Mouse (Mus musculus): ENCODE data around the gene Atxn2. TPM values are rescaled to one million over a fixed set of nuclear protein-coding genes. Genes with fewer than 3 reads are reported as not detected.

The Atxn2 gene
- polyA plus RNA-seq, 1 experiment: 111 TPM

GRCm38 (mm10) chr5:121761459-121761858 lies 50.3 kb downstream of the Atxn2 start:
- no peak overlapping the region for H3K27ac ChIP-seq (ENCODE audit: insufficient read depth, low read depth, low read length)
- no peaks in the 10 kb centered on the region for H3K27me3 ChIP-seq (replicated peaks; ENCODE audit: control insufficient read depth, insufficient read depth, low read length)
- DNase-seq: peak; percentile 23
- WGBS: 60% methylated on average over 7 of the region's 7 CpGs
- H3K4me1 ChIP-seq (ENCODE audit: control insufficient read depth, insufficient read depth, low read length): peaks cover 10% of the 10 kb centered on the region; the same call in 1 of the 2 replicates
- H3K4me3 ChIP-seq (ENCODE audit: insufficient read depth, low read depth, low read length): no peak overlapping the region
- TF ChIP-seq POLR2A (IDR thresholded peaks at IDR 0.05; ENCODE audit: low read depth, low read length) (no peak), CTCF (conservative IDR thresholded peaks at IDR 0.05; ENCODE audit: insufficient read depth, insufficient read length, low read depth, low read length) (no peak)
- H3K36me3 ChIP-seq (ENCODE audit: control insufficient read depth, insufficient read depth, low read length): peaks cover 5% of the 10 kb centered on the region

- no peak for TF ChIP-seq POLR2A (IDR thresholded peaks at IDR 0.05; ENCODE audit: low read depth, low read length)
- no peak for TF ChIP-seq CTCF (conservative IDR thresholded peaks at IDR 0.05; ENCODE audit: insufficient read depth, insufficient read length, low read depth, low read length)
- Histone ChIP-seq H3K27ac (ENCODE audit: insufficient read depth, low read depth, low read length) (no peak overlapping the region), H3K4me3 (ENCODE audit: insufficient read depth, low read depth, low read length) (no peak overlapping the region), H3K36me3 (ENCODE audit: control insufficient read depth, insufficient read depth, low read length) (peaks cover 5% of the 10 kb centered on the region), H3K27me3 (replicated peaks; ENCODE audit: control insufficient read depth, insufficient read depth, low read length) (no peaks in the 10 kb centered on the region), H3K4me1 (ENCODE audit: control insufficient read depth, insufficient read depth, low read length) (peaks cover 10% of the 10 kb centered on the region; the same call in 1 of the 2 replicates)
- no peak for DNase-seq
- WGBS: 46% methylated on average over 6 of the region's 6 CpGs
Measured at GRCm38 (mm10) chr5:121762949-121763348, 51.8 kb downstream of the Atxn2 start.

GRCm38 (mm10) chr5:121765020-121765419 lies 53.9 kb downstream of the Atxn2 start:
- Histone ChIP-seq H3K4me3 (ENCODE audit: insufficient read depth, low read depth, low read length) (no peak overlapping the region), H3K27ac (ENCODE audit: insufficient read depth, low read depth, low read length) (no peak overlapping the region), H3K36me3 (ENCODE audit: control insufficient read depth, insufficient read depth, low read length) (peaks cover 3% of the 10 kb centered on the region), H3K27me3 (replicated peaks; ENCODE audit: control insufficient read depth, insufficient read depth, low read length) (no peaks in the 10 kb centered on the region), H3K4me1 (ENCODE audit: control insufficient read depth, insufficient read depth, low read length) (peaks cover 10% of the 10 kb centered on the region; the same call in 1 of the 2 replicates)
- WGBS: 56% methylated on average over 2 of the region's 2 CpGs
- TF ChIP-seq CTCF (conservative IDR thresholded peaks at IDR 0.05; ENCODE audit: insufficient read depth, insufficient read length, low read depth, low read length): no peak
- no peak for TF ChIP-seq POLR2A (IDR thresholded peaks at IDR 0.05; ENCODE audit: low read depth, low read length)
- no peak for DNase-seq

- 75% methylated on average over 4 of the region's 4 CpGs for WGBS
- Histone ChIP-seq H3K27me3 (replicated peaks; ENCODE audit: control insufficient read depth, insufficient read depth, low read length) (no peaks in the 10 kb centered on the region), H3K27ac (ENCODE audit: insufficient read depth, low read depth, low read length) (no peak overlapping the region), H3K4me1 (ENCODE audit: control insufficient read depth, insufficient read depth, low read length) (peaks cover 8% of the 10 kb centered on the region; the same call in 1 of the 2 replicates), H3K36me3 (ENCODE audit: control insufficient read depth, insufficient read depth, low read length) (peaks cover 2% of the 10 kb centered on the region; the same call in 1 of the 2 replicates), H3K4me3 (ENCODE audit: insufficient read depth, low read depth, low read length) (no peak overlapping the region)
- DNase-seq: no peak
- TF ChIP-seq POLR2A (IDR thresholded peaks at IDR 0.05; ENCODE audit: low read depth, low read length) (no peak), CTCF (conservative IDR thresholded peaks at IDR 0.05; ENCODE audit: insufficient read depth, insufficient read length, low read depth, low read length) (0 out of 2 replicates have a peak, but pooled peaks have one; percentile 10)
Measured at GRCm38 (mm10) chr5:121766038-121766773, 55.1 kb downstream of the Atxn2 start.

- 73% methylated on average over 2 of the region's 2 CpGs for WGBS
- peaks cover 2% of the 10 kb centered on the region; the same call in 1 of the 2 replicates for H3K36me3 ChIP-seq (ENCODE audit: control insufficient read depth, insufficient read depth, low read length)
- TF ChIP-seq CTCF (conservative IDR thresholded peaks at IDR 0.05; ENCODE audit: insufficient read depth, insufficient read length, low read depth, low read length): no peak
- TF ChIP-seq POLR2A (IDR thresholded peaks at IDR 0.05; ENCODE audit: low read depth, low read length): no peak
- H3K27me3 ChIP-seq (replicated peaks; ENCODE audit: control insufficient read depth, insufficient read depth, low read length): no peaks in the 10 kb centered on the region
- no peak for DNase-seq
- H3K27ac ChIP-seq (ENCODE audit: insufficient read depth, low read depth, low read length): no peak overlapping the region
- H3K4me3 ChIP-seq (ENCODE audit: insufficient read depth, low read depth, low read length): no peak overlapping the region
- peaks cover 3% of the 10 kb centered on the region; the same call in 1 of the 2 replicates for H3K4me1 ChIP-seq (ENCODE audit: control insufficient read depth, insufficient read depth, low read length)
Measured at GRCm38 (mm10) chr5:121767564-121767963, 56.4 kb downstream of the Atxn2 start.

- DNase-seq: peak; percentile 15
- H3K36me3 ChIP-seq (ENCODE audit: control insufficient read depth, insufficient read depth, low read length): peaks cover 2% of the 10 kb centered on the region
- H3K4me1 ChIP-seq (ENCODE audit: control insufficient read depth, insufficient read depth, low read length): no peaks in the 10 kb centered on the region
- H3K4me3 ChIP-seq (ENCODE audit: insufficient read depth, low read depth, low read length): no peak overlapping the region
- TF ChIP-seq CTCF (conservative IDR thresholded peaks at IDR 0.05; ENCODE audit: insufficient read depth, insufficient read length, low read depth, low read length) (no peak), POLR2A (IDR thresholded peaks at IDR 0.05; ENCODE audit: low read depth, low read length) (no peak)
- H3K27ac ChIP-seq (ENCODE audit: insufficient read depth, low read depth, low read length): no peak overlapping the region
- 83% methylated on average over 7 of the region's 7 CpGs for WGBS
- H3K27me3 ChIP-seq (replicated peaks; ENCODE audit: control insufficient read depth, insufficient read depth, low read length): no peaks in the 10 kb centered on the region
Measured at GRCm38 (mm10) chr5:121769827-121770226, 58.7 kb downstream of the Atxn2 start.

- WGBS: 92% methylated on average over 3 of the region's 3 CpGs
- no peaks in the 10 kb centered on the region; the same call in none of the 2 replicates for H3K36me3 ChIP-seq (ENCODE audit: control insufficient read depth, insufficient read depth, low read length)
- DNase-seq: no peak
- H3K27me3 ChIP-seq (replicated peaks; ENCODE audit: control insufficient read depth, insufficient read depth, low read length): no peaks in the 10 kb centered on the region
- no peaks in the 10 kb centered on the region for H3K4me1 ChIP-seq (ENCODE audit: control insufficient read depth, insufficient read depth, low read length)
- no peak for TF ChIP-seq CTCF (conservative IDR thresholded peaks at IDR 0.05; ENCODE audit: insufficient read depth, insufficient read length, low read depth, low read length)
- TF ChIP-seq POLR2A (IDR thresholded peaks at IDR 0.05; ENCODE audit: low read depth, low read length): no peak
- no peak overlapping the region for H3K27ac ChIP-seq (ENCODE audit: insufficient read depth, low read depth, low read length)
- no peak overlapping the region for H3K4me3 ChIP-seq (ENCODE audit: insufficient read depth, low read depth, low read length)
Measured at GRCm38 (mm10) chr5:121771611-121772010, 60.5 kb downstream of the Atxn2 start.

Data from kidney, adult 2 months (tissue).